Mouse (Mus musculus) embryonic fibroblast, embryonic 13.5 days (primary cell): ENCODE results near the gene Asb5. TPM values are rescaled to one million over a fixed set of nuclear protein-coding genes. Genes with fewer than 3 reads are reported as not detected.
"Not testable (repeated sequence)": the region's sequence is repeated elsewhere in the genome, so short reads cannot be mapped to it uniquely, and the experiment has no call there.

Source experiments
- H3K27ac ChIP-seq: 2 replicates; pipeline ENCODE4 v1.5.1; 2012; ENCODE audit warnings: low read length, control low read depth, inconsistent platforms; ENCODE audit not compliant: insufficient read depth
- H3K4me1 ChIP-seq: 2 replicates; pipeline ENCODE4 v1.6.1; 2011; ENCODE audit warnings: low read length; ENCODE audit not compliant: control insufficient read depth, insufficient read depth
- H3K4me3 ChIP-seq: 2 replicates; pipeline ENCODE4 v1.5.1; 2011; ENCODE audit warnings: mild to moderate bottlenecking, control low read depth, low read length; ENCODE audit not compliant: insufficient read depth
- CTCF ChIP-seq: IDR thresholded peaks from 2 replicates; pipeline ENCODE4 v1.5.1; 2011; ENCODE audit warnings: mild to moderate bottlenecking, control low read depth, low read length, moderate library complexity, borderline replicate concordance; ENCODE audit not compliant: insufficient read depth
- POLR2A ChIP-seq: IDR thresholded peaks from 2 replicates; pipeline ENCODE4 v1.6.1; 2011; ENCODE audit warnings: low read depth, mild to moderate bottlenecking, control low read depth, low read length, moderate library complexity
- polyA plus RNA-seq: library from polyadenylated mRNA; stranded (reverse); fragments of >200 nt; gene quantifications from 2 replicates; pipeline ENCODE4 v1.2.4, GENCODE M21; 2011; ENCODE audit warnings: low read depth; ENCODE audit not compliant: missing spikeins, insufficient read length

Asb5 gene
- polyA plus RNA-seq, 1 experiment: 0.33 TPM

- Histone ChIP-seq H3K4me3 (no peak overlapping the region), H3K4me1 (peaks cover 2% of the 10 kb centered on the region; the same call in 1 of the 2 replicates), H3K27ac (no peak overlapping the region)
- TF ChIP-seq CTCF (no peak), POLR2A (no peak)
Measured at GRCm38 (mm10) chr8:54507428-54508095, 21.8 kb upstream of the Asb5 start.

- no peak for TF ChIP-seq POLR2A
- no peak for TF ChIP-seq CTCF
- no peak overlapping the region for H3K27ac ChIP-seq
- peaks cover 2% of the 10 kb centered on the region; the same call in 1 of the 2 replicates for H3K4me1 ChIP-seq
- H3K4me3 ChIP-seq: no peak overlapping the region
Measured at GRCm38 (mm10) chr8:54508096-54508456, 21.3 kb upstream of the Asb5 start.

GRCm38 (mm10) chr8:54508814-54509213, 20.6 kb upstream of the Asb5 start:
- Histone ChIP-seq H3K4me1 (peaks cover 2% of the 10 kb centered on the region; the same call in 1 of the 2 replicates), H3K4me3 (no peak overlapping the region), H3K27ac (no peak overlapping the region)
- no peak for TF ChIP-seq POLR2A

GRCm38 (mm10) chr8:54509221-54509721, 20.1 kb upstream of the Asb5 start:
- Histone ChIP-seq H3K4me3 (no peak overlapping the region), H3K27ac (no peak overlapping the region), H3K4me1 (peaks cover 2% of the 10 kb centered on the region; the same call in 1 of the 2 replicates)
- TF ChIP-seq POLR2A: no peak
- TF ChIP-seq CTCF: no peak

GRCm38 (mm10) chr8:54511791-54512190, 17.6 kb upstream of the Asb5 start:
- Histone ChIP-seq H3K4me1 (peaks cover 2% of the 10 kb centered on the region; the same call in 1 of the 2 replicates), H3K27ac (no peak overlapping the region), H3K4me3 (no peak overlapping the region)
- TF ChIP-seq POLR2A: no peak
- no peak for TF ChIP-seq CTCF

GRCm38 (mm10) chr8:54512200-54512599, 17.2 kb upstream of the Asb5 start:
- H3K4me3 ChIP-seq, H3K4me1 ChIP-seq, H3K27ac ChIP-seq: not testable (repeated sequence)

GRCm38 (mm10) chr8:54518756-54519460, 10.5 kb upstream of the Asb5 start:
- TF ChIP-seq CTCF: no peak
- TF ChIP-seq POLR2A: no peak
- Histone ChIP-seq H3K27ac (no peak overlapping the region), H3K4me3 (no peak overlapping the region), H3K4me1 (no peaks in the 10 kb centered on the region)

GRCm38 (mm10) chr8:54520516-54520915, 8.9 kb upstream of the Asb5 start:
- H3K27ac ChIP-seq: no peak overlapping the region
- no peak overlapping the region for H3K4me3 ChIP-seq
- H3K4me1 ChIP-seq: no peaks in the 10 kb centered on the region; the same call in 1 of the 2 replicates
- no peak for TF ChIP-seq POLR2A
- TF ChIP-seq CTCF: no peak

GRCm38 (mm10) chr8:54525606-54526005, 3.8 kb upstream of the Asb5 start:
- no peak for TF ChIP-seq CTCF
- Histone ChIP-seq H3K4me1 (peaks cover 2% of the 10 kb centered on the region), H3K4me3 (no peak overlapping the region), H3K27ac (no peak overlapping the region)

GRCm38 (mm10) chr8:54526700-54527099, 2.7 kb upstream of the Asb5 start:
- TF ChIP-seq POLR2A: no peak
- TF ChIP-seq CTCF: no peak
- no peak overlapping the region for H3K27ac ChIP-seq
- H3K4me1 ChIP-seq: peaks cover 2% of the 10 kb centered on the region
- H3K4me3 ChIP-seq: no peak overlapping the region; the same call in 1 of the 2 replicates

GRCm38 (mm10) chr8:54528571-54528970, 809 bp upstream of the Asb5 start:
- Histone ChIP-seq H3K27ac (no peak overlapping the region; the same call in 1 of the 2 replicates), H3K4me3 (peak overlapping the region; percentile 97), H3K4me1 (peaks cover 2% of the 10 kb centered on the region)
- TF ChIP-seq CTCF (no peak), POLR2A (no peak)
